Mouse (Mus musculus) hindbrain, embryonic 12.5 days (tissue): ENCODE results near the gene Aasdhppt. TPM values are rescaled to one million over a fixed set of nuclear protein-coding genes. Genes with fewer than 3 reads are reported as not detected.
A peak's percentile ranks its signal among the peaks of the same experiment; 100 is the strongest.

Experiments used
- ATAC-seq: fragments of 200-750 bp; cut with Nextera tagmentation; 2 replicates; pipeline ENCODE4 v1.8.0; 2017; ENCODE audit warnings: moderate TSS enrichment; ENCODE audit not compliant: low FRiP score
- H3K27ac ChIP-seq: fragments of 300-500 bp; sonication (generic); 2 replicates; pipeline ENCODE4 v1.5.1; 2016; ENCODE audit warnings: mild to moderate bottlenecking
- H3K27me3 ChIP-seq: fragments of 300-500 bp; sonication (generic); 2 replicates; pipeline ENCODE4 v1.6.1; 2016; ENCODE audit warnings: mild to moderate bottlenecking
- H3K36me3 ChIP-seq: fragments of 300-500 bp; sonication (generic); 2 replicates; pipeline ENCODE4 v1.6.1; 2016; ENCODE audit warnings: mild to moderate bottlenecking
- H3K4me1 ChIP-seq: fragments of 300-500 bp; sonication (generic); 2 replicates; pipeline ENCODE4 v1.6.1; 2016
- H3K4me2 ChIP-seq: fragments of 300-500 bp; sonication (generic); replicated peaks from 2 replicates; pipeline ENCODE4 v1.6.1; 2016; ENCODE audit warnings: mild to moderate bottlenecking
- H3K4me3 ChIP-seq: fragments of 300-500 bp; sonication (generic); 2 replicates; pipeline ENCODE4 v1.5.1; 2016; ENCODE audit warnings: mild to moderate bottlenecking
- H3K9ac ChIP-seq: fragments of 300-500 bp; sonication (generic); 2 replicates; pipeline ENCODE4 v1.6.1; 2016; ENCODE audit warnings: mild to moderate bottlenecking, moderate library complexity
- H3K9me3 ChIP-seq: fragments of 300-500 bp; sonication (generic); replicated peaks from 2 replicates; pipeline ENCODE4 v1.6.1; 2016; ENCODE audit warnings: mild to moderate bottlenecking
- WGBS: fragments of 180-500 bp; shearing (Covaris S2); methylation state at CpG from one replicate; pipeline ENCODE4 v1.1.7; 2016; 5-methylcytosine and 5-hydroxymethylcytosine counted together
- polyA plus RNA-seq: library from polyadenylated mRNA; unstranded; fragments of >200 nt; fragmentation: Nextera tagmentation; extraction: Ambion mirVana; gene quantifications from 2 replicates; pipeline ENCODE4 v1.2.1, GENCODE M21; 2016

Gene Aasdhppt
- 32.7 and 35.9 TPM in 2 replicates for polyA plus RNA-seq

GRCm38 (mm10) chr9:4309351-4310085, at the start of gene Aasdhppt, which contains the start of gene Kbtbd3:
Aasdhppt (minus strand) TSS chr9:4309471.
Kbtbd3 (plus strand) TSS chr9:4309833.
- Histone ChIP-seq H3K27me3 (no peaks in the 10 kb centered on the region), H3K9me3 (no peaks in the 10 kb centered on the region), H3K4me1 (peaks cover 14% of the 10 kb centered on the region), H3K27ac (peak within 1 kb of the TSS; percentile 93), H3K36me3 (no peaks in the 10 kb centered on the region), H3K4me2 (peak within 1 kb of the TSS; percentile 69), H3K4me3 (peak within 1 kb of the TSS; percentile 68), H3K9ac (peak within 1 kb of the TSS; percentile 82)
- ATAC-seq, result peak; percentile 98
- under 1% methylated on average over 53 of the region's 53 CpGs for WGBS

- H3K27ac ChIP-seq, result no peak overlapping the region
- no peaks in the 10 kb centered on the region for H3K36me3 ChIP-seq
- WGBS, result 82% methylated on average over 1 of the region's 1 CpGs
- no peaks in the 10 kb centered on the region for H3K4me1 ChIP-seq
- ATAC-seq, result no peak
- H3K9ac ChIP-seq, result no peak overlapping the region
- no peaks in the 10 kb centered on the region for H3K27me3 ChIP-seq
- no peak overlapping the region for H3K4me2 ChIP-seq
- H3K9me3 ChIP-seq, result no peaks in the 10 kb centered on the region
- no peak overlapping the region for H3K4me3 ChIP-seq
These were observed 43.9 kb upstream of the Aasdhppt start for GRCm38 (mm10) chr9:4353163-4353562.

- Histone ChIP-seq H3K4me3 (no peak overlapping the region), H3K4me1 (no peaks in the 10 kb centered on the region), H3K4me2 (no peak overlapping the region), H3K9ac (no peak overlapping the region), H3K36me3 (no peaks in the 10 kb centered on the region), H3K27ac (no peak overlapping the region), H3K27me3 (no peaks in the 10 kb centered on the region), H3K9me3 (no peaks in the 10 kb centered on the region)
- no peak for ATAC-seq
- WGBS, result 88% methylated on average over 6 of the region's 6 CpGs
These were observed 9.9 kb upstream of the Aasdhppt start for GRCm38 (mm10) chr9:4318939-4319721.

- H3K4me2 ChIP-seq, result no peak overlapping the region
- no peaks in the 10 kb centered on the region for H3K36me3 ChIP-seq
- H3K4me1 ChIP-seq, result peaks cover 1% of the 10 kb centered on the region
- H3K27me3 ChIP-seq, result no peaks in the 10 kb centered on the region
- H3K9me3 ChIP-seq, result no peaks in the 10 kb centered on the region
- 94% methylated on average over 2 of the region's 2 CpGs for WGBS
- H3K27ac ChIP-seq, result no peak overlapping the region
- H3K4me3 ChIP-seq, result no peak overlapping the region
- no peak for ATAC-seq
- no peak overlapping the region for H3K9ac ChIP-seq
These were observed 6.5 kb upstream of the Aasdhppt start for GRCm38 (mm10) chr9:4315746-4316145.

DNA sequence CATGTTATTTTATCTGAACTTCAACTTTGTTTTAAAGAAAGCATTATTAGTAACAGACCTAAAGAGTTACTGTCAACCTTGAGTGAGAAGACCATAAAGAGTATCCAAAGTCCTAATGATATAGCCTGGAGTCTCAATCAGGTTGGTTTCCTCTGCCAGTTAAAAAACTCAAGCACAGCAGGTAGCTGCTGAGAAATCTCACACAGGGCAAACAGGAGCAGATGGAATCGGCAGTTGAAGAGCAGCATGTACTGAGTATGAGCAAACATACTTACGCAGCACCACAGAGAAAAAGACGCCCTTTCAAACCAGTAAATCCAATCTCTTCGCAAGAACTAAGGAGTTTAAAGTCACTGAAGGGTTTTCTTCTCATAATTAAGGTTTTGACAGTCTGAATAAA, 4.7 kb upstream of the Aasdhppt start:
- no peak overlapping the region for H3K9ac ChIP-seq
- no peaks in the 10 kb centered on the region for H3K36me3 ChIP-seq
- peaks cover 7% of the 10 kb centered on the region for H3K4me1 ChIP-seq
- H3K4me2 ChIP-seq, result no peak overlapping the region
- H3K27me3 ChIP-seq, result no peaks in the 10 kb centered on the region
- H3K4me3 ChIP-seq, result no peak overlapping the region
- no peak overlapping the region for H3K27ac ChIP-seq
- WGBS, result 92% methylated on average over 4 of the region's 4 CpGs
- H3K9me3 ChIP-seq, result no peaks in the 10 kb centered on the region
- ATAC-seq, result no peak

GRCm38 (mm10) chr9:4311162-4311561, 1.9 kb upstream of the Aasdhppt start:
- no peak overlapping the region for H3K4me3 ChIP-seq
- 84% methylated on average over 3 of the region's 3 CpGs for WGBS
- no peaks in the 10 kb centered on the region for H3K27me3 ChIP-seq
- H3K27ac ChIP-seq, result no peak overlapping the region
- no peak overlapping the region for H3K9ac ChIP-seq
- H3K36me3 ChIP-seq, result no peaks in the 10 kb centered on the region
- H3K9me3 ChIP-seq, result no peaks in the 10 kb centered on the region
- peak overlapping the region; percentile 69; the same call in 1 of the 2 replicates for H3K4me2 ChIP-seq
- peaks cover 14% of the 10 kb centered on the region for H3K4me1 ChIP-seq
- ATAC-seq, result no peak

- Histone ChIP-seq H3K36me3 (no peaks in the 10 kb centered on the region), H3K4me2 (peak overlapping the region; percentile 69), H3K27ac (no peak overlapping the region), H3K9me3 (no peaks in the 10 kb centered on the region), H3K27me3 (no peaks in the 10 kb centered on the region), H3K4me3 (peak overlapping the region; percentile 68), H3K9ac (peak overlapping the region; percentile 82), H3K4me1 (peaks cover 14% of the 10 kb centered on the region)
- ATAC-seq, result no peak
- WGBS, result 82% methylated on average over 3 of the region's 3 CpGs
These were observed 1.4 kb upstream of the Aasdhppt start for GRCm38 (mm10) chr9:4310706-4311105.

DNA sequence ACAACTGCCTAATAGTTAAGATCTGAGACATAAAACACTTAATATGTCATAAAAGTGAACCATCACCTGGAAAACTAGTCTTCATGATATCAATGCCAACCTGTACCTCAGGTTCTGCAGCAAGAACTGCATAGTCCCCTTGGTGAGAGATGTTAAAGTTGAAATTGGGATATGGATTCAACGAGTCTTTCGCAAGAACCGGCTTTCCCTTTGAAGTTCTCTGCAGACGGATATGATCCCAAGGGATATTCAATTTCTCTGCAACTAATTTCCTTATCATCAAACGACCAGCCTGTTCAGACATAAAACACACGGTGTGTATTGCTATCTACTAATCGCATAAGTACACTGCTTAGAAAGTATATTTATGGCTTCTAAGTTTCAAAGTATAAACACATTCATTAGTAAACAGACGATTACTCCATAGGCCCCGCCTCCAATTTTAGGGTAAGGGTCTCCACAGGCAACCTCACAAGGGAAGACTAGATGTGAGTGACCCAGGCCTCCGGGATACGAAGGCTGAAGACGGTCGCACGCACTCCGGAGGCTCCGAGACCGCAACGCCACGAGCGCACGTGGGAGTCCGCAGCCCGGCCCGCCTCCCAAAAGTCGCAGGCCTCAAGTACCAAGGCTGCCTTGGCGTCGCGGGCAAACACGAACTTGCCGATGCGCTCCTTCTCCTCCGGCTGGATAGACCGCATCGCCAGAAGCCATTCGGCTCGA, 482 bp downstream of the Aasdhppt start:
- Histone ChIP-seq H3K4me2 (peak overlapping the region; percentile 69), H3K4me3 (peak overlapping the region; percentile 68), H3K27ac (peak overlapping the region; percentile 86), H3K9me3 (no peaks in the 10 kb centered on the region), H3K36me3 (no peaks in the 10 kb centered on the region), H3K4me1 (peaks cover 14% of the 10 kb centered on the region), H3K27me3 (no peaks in the 10 kb centered on the region), H3K9ac (peak overlapping the region; percentile 82)
- peak; percentile 57 for ATAC-seq
- under 1% methylated on average over 36 of the region's 36 CpGs for WGBS

- no peak overlapping the region for H3K9ac ChIP-seq
- peaks cover 19% of the 10 kb centered on the region for H3K36me3 ChIP-seq
- H3K4me3 ChIP-seq, result no peak overlapping the region
- no peak overlapping the region for H3K27ac ChIP-seq
- no peaks in the 10 kb centered on the region for H3K27me3 ChIP-seq
- ATAC-seq, result no peak
- peaks cover 6% of the 10 kb centered on the region for H3K4me1 ChIP-seq
- H3K9me3 ChIP-seq, result no peaks in the 10 kb centered on the region
- WGBS, result 76% methylated on average over 1 of the region's 1 CpGs
- H3K4me2 ChIP-seq, result no peak overlapping the region
These were observed 4.4 kb downstream of the Aasdhppt start for GRCm38 (mm10) chr9:4304867-4305266.

GRCm38 (mm10) chr9:4300466-4300865, 8.8 kb downstream of the Aasdhppt start:
- Histone ChIP-seq H3K9ac (no peak overlapping the region), H3K4me3 (no peak overlapping the region), H3K9me3 (no peaks in the 10 kb centered on the region), H3K4me2 (no peak overlapping the region), H3K36me3 (peaks cover 32% of the 10 kb centered on the region), H3K4me1 (no peaks in the 10 kb centered on the region), H3K27me3 (no peaks in the 10 kb centered on the region), H3K27ac (no peak overlapping the region)
- ATAC-seq, result no peak
- WGBS, result 90% methylated on average over 2 of the region's 2 CpGs

DNA sequence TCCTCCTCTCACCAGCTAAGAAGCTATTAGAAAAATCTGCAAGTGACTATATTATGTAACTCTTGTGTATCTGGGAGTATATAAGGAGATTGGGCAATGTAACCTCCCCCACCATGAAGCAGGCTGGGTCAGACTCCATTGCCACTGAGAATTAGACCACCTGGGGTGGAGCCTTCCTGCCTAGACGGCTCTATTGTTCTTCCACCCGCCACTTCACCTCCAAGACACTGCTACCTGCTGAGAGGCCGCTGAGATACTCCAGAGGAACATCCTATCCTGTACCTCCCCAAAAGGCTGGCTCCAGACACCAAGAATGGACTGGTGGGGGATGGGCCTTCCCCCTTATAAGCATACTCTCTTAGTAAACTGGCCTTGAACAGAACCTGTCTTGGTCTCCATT, 25.4 kb downstream of the Aasdhppt start:
- no peak overlapping the region for H3K4me3 ChIP-seq
- no peak for ATAC-seq
- WGBS, result 7% methylated on average over 3 of the region's 3 CpGs
- no peak overlapping the region for H3K9ac ChIP-seq
- H3K36me3 ChIP-seq, result no peaks in the 10 kb centered on the region
- H3K27ac ChIP-seq, result no peak overlapping the region
- no peak overlapping the region for H3K4me2 ChIP-seq
- no peaks in the 10 kb centered on the region for H3K27me3 ChIP-seq
- no peaks in the 10 kb centered on the region for H3K9me3 ChIP-seq
- no peaks in the 10 kb centered on the region for H3K4me1 ChIP-seq

GRCm38 (mm10) chr9:4266881-4267280, 42.4 kb downstream of the Aasdhppt start:
- 88% methylated on average over 3 of the region's 3 CpGs for WGBS
- no peak for ATAC-seq

More at GRCm38 (mm10) chr9:4266881-4267280, 42.4 kb downstream of the Aasdhppt start:
- no peak overlapping the region for H3K4me2 ChIP-seq
- H3K9ac ChIP-seq, result no peak overlapping the region
- H3K9me3 ChIP-seq, result 0 out of 2 replicates have a peak, but pooled peaks cover 5% of the 10 kb centered on the region
- H3K36me3 ChIP-seq, result no peaks in the 10 kb centered on the region
- H3K27ac ChIP-seq, result no peak overlapping the region
- H3K27me3 ChIP-seq, result no peaks in the 10 kb centered on the region
- no peak overlapping the region for H3K4me3 ChIP-seq
- H3K4me1 ChIP-seq, result no peaks in the 10 kb centered on the region
